Mouse (Mus musculus): ENCODE results near the gene Gm20388.

The Gm20388 gene

DNA sequence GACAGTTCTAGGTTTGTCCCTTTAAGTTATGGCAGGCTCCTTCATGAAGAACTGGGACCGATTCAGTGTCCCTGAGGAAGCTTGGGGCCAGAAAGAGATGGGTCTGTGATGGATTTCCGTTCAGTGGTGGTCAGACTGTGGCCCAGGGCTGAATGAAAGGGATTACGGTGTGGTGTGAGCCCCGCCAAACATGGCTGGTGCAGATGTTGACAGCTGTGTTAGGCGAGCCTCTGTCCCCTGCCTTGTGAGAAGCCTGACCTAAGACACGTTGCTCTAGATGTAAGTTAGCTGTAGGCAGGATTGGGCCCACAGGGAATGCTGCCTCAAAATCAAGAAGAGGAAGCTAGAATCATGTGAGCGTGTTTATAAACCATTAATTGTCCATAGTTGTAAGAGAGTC, 826.5 kb downstream of the Gm20388 start:
- intact Hi-C loops (cut with DNase I): loop anchor here (5.0 kb wide), 2 partner anchors 55 to 60 kb away; no protein-coding TSS in a partner anchor

DNA sequence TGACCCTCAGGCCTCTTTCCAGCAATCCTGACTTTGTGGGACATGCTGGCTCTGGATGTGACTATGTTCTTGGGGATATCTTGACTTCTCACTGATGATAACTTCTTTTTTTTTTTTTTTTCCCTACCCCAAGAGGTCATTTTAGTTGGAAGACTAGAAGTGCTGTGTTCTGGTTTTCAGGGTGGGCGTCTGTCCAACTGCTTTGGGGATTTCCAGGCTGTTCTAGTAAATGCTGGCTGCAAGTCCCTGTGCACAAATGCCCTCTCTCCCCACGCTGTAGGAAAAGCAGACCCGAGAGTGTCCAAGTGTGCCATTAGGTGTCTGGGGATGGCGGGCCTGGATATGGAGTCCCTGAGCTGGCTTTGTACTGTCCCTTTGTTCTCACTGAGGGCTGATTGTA, 828.1 kb downstream of the Gm20388 start:
- intact Hi-C loops (cut with DNase I): loop anchor here (5.0 kb wide), 2 partner anchors 56 to 59 kb away; no protein-coding TSS in a partner anchor

DNA sequence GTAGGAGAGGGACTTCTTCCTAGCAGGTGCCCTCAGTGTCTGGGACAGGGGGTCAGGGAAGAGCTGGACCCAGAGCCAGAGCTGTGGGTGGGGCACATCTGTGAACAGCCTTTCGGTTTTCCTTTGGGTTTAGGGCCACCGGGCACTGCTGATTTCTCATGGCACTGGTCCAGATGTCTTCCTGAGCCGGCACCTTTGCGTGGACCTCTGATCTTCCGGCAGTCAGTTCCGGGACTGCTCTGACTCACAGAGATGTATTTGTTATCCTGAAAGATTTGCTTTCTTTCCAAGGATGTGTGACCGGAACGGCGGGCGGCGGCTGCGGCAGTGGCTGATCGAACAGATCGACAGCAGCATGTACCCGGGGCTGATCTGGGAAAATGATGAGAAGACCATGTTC, 828.9 kb downstream of the Gm20388 start:
- intact Hi-C loops (cut with DNase I): loop anchor here (5.0 kb wide), 2 partner anchors 57 to 58 kb away; no protein-coding TSS in a partner anchor

DNA sequence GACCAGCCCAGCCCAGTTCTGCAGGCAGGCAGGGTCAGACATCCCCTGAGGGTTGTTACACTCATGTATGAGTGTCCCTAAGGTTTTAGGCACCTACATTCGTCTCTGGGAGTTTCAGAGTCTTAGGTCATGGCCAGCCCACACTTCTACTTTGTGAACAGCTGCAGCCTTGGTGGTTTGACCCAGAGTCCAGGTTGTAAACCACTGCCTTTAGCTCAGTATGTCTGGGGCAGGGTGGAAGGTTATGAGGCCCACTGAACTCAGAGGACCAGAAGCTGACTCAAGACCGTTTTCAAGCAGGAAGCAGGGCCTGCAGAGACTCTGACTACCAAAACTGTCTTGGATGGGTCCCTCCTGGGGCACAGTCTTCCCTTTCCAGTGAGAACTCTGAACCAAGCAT, 829.9 kb downstream of the Gm20388 start:
- intact Hi-C loops (cut with DNase I): no loop called here

DNA sequence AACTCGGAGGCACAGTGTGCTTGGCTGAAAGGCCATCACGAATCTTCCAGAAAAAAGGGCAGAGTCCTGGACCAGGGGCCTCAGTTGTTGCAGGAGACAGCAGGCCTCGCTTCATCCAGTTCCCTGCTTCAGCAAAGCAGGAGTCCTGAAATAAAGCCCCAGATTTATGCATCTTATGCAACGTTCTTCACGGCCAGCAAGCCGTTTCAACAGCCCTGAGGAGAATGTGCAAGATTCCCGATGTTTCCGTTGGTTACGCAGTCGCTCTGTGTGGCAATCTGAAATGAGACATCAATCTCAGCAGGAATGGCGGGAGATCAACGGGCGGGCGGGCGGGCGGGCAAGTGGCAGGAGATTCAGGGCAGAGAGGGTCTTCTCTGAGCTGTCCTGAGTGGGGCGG, 830.4 kb downstream of the Gm20388 start:
- intact Hi-C loops (cut with DNase I): no loop called here

DNA sequence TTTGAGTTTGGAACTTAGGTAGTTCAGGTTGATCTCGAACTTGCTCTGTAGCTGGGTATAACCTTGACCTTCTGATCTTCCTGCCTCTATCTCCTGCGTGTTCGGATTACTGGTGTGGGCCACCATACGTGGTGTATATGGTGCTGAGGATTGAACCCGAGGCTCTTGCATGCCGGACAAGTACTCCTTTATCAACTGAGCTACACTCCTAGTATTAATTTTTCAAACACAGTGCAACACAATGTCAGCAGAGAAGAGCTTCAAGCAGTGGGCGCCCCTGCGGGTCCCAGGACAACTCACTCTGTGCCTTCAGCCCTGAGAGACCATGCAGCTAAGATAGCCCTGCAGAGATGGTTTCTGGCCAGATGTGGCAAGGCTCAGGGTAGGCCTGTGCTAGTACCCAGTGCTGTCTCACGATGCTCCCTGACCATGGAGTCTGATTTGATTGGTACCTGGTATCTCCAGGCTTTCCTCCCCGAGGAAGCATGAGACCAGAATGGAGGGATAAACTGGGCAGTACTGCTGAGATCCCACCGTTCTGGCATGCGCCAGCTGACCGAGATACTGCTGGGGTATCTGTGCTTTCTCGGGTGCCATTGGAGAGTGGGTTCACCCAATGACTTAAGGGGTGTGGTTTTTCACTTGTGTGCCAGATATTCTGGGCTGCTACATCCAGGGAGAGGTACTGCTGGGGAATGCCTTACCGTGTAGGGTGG, 831.3 kb downstream of the Gm20388 start:
- intact Hi-C loops (cut with DNase I): no loop called here

DNA sequence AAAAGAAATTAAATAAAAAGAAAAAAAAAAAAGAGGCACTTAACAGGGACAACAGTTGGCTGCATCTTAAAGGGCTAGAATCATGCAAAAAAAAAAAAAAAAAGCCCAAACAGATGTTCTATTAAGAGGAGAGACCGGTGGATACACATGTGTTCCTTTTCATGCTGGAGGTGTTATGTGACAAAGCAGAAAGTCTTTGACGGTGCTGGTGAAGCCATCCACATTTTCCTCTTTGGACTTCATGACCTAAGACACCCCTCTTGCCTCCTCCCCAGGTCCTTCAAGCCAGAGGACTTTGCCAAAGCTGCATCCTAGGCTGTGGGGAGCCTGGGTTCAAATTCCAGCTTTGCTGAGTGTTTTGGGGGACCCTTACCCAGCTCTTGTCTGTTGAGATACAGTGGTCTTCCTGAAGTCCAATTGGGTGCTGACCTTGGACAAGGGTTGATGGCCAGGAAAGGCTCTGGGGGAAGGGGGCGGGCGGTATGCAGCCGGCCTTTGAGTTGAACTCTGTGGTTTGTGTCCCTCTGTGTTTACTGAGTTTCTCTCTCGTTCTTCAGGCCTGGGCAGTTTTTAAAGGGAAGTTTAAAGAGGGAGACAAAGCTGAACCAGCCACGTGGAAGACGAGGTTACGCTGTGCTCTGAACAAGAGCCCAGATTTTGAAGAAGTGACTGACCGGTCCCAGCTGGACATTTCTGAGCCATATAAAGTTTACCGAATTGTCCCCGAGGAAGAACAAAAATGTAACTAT, 832.7 kb downstream of the Gm20388 start:
- intact Hi-C loops (cut with DNase I): no loop called here

DNA sequence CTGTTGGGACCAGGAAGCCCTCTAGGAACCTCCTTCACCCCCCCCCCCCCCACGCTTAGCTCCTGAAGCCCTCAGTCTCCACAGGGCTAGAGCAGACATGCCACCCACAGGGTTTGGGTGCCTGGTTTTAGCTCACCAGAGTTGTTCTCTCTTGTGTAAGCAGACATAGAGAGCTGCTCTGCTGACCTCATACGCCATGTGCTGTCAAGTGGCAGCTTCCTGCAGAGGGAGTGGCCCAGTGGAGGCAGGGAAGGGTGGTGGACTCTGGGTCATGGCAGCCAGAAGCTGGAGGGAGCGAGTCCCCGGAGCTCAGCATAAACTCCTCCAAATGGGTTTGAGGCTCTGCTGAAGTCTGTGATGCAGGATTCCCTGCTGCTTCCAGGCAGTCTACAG, 833.3 kb downstream of the Gm20388 start:
- intact Hi-C loops (cut with DNase I): no loop called here

DNA sequence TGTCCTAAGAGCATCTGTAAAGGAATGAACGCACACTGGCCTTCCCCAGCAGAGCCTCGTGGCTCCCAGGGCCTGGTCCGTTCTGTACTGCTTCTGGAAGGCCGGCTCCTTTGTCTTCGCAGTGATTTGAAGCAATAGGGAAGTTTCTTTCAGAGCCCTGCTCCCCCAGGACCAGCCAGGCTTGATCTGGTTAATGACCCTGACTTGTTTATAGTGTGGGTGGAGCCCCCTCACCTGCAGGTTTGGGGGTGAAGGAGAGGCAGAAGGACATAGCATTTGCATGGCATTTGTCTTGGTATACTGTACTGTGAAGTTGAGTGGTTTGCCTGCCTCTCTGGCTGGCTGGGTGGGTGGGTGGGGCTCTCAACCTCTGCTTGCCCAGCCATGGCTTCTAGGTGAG, 833.8 kb downstream of the Gm20388 start:
- intact Hi-C loops (cut with DNase I): no loop called here

DNA sequence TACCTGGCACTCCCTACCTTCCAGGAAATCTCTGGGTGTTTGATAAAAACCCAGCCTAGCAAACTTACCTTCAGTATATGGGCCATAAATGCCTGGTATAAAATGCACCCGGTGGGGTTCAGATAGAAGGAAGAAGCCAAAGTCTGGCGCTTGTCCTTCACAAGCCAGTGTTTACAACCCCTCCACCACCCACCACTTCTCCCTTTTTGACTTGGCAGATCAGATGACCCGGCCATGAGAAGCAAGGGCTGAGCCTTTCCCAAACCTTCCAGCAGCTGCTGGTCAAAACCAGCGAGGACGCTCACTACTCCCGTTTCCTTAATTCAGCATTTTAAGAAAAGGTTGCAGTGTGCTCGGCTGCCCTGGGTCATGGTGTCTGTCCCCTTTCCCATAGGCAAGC, 834.6 kb downstream of the Gm20388 start:
- intact Hi-C loops (cut with DNase I): no loop called here

DNA sequence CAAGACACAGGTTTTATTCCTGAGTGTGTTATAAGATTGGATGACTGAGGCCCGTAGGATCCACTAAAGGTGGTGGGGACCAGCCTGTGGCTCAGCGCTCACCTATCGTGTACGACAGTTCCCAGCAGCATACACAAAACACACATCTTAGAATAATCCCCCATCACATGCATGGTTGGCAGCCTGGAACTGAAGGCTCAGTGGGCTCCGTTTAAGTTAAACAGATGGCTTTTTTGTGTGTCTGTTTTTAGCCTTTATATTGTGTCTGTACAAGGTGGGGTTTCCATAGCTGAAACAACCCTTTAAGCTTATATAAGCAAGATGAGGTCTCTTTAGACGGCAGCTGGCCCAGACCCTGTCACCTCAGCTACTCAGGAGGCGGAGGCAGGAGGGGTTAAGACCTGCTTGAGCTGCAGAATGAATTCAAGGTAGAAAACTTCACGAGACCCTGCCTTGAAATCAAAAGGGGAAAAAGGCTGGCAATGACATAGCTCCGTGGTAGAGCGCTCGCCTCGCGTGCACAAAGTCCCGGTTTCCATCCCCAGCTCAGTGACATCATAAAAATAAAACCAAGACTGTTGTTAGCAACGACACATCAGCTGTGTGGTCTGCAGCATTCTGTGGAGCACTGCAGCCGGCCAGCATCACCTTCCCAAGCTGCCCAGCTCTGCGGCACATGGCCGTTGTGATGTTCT, 835.5 kb downstream of the Gm20388 start:
- intact Hi-C loops (cut with DNase I): no loop called here

DNA sequence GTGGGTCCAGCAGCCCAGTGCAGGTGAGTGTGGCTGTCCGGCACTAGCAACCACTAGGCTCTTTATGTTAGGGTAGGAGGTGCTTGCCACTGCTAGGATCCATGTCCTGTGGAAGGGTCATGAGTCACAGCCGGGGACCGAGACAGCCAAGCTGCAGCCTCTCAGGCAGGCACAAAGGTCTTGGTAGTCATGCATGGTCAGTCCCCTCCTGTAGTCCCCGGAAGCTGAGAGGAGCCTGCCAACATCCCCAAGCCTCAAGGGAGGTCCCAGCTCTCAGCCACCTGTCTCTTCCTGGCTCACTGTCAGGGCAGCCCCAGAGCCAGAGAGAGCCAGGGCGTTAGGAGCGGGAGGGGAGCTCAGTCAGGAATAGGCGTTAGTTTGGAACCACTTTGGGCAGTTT, 836.6 kb downstream of the Gm20388 start:
- intact Hi-C loops (cut with DNase I): no loop called here

DNA sequence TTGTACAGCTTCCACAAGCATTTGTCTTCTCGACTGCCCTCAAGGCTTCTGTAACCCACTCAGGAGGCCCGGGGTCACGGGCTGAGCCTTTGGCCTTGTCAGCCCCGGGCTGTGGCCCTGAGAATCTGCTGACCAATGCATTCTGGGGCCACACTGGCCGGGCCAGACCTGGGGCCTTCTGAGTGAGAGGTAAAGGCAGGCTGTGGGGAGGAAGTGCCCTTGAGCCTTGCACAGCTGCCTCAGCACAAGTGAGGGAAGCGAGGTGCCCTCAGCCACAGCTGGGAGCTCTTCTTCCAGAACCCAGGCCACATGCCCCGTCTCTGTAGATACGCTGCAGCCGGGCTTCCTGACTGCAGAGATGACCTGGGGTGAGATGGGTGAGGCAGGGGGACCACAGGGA, 840.0 kb downstream of the Gm20388 start:
- intact Hi-C loops (cut with DNase I): loop anchor here (5.0 kb wide), 1 partner anchor 47 kb away; no protein-coding TSS in a partner anchor

DNA sequence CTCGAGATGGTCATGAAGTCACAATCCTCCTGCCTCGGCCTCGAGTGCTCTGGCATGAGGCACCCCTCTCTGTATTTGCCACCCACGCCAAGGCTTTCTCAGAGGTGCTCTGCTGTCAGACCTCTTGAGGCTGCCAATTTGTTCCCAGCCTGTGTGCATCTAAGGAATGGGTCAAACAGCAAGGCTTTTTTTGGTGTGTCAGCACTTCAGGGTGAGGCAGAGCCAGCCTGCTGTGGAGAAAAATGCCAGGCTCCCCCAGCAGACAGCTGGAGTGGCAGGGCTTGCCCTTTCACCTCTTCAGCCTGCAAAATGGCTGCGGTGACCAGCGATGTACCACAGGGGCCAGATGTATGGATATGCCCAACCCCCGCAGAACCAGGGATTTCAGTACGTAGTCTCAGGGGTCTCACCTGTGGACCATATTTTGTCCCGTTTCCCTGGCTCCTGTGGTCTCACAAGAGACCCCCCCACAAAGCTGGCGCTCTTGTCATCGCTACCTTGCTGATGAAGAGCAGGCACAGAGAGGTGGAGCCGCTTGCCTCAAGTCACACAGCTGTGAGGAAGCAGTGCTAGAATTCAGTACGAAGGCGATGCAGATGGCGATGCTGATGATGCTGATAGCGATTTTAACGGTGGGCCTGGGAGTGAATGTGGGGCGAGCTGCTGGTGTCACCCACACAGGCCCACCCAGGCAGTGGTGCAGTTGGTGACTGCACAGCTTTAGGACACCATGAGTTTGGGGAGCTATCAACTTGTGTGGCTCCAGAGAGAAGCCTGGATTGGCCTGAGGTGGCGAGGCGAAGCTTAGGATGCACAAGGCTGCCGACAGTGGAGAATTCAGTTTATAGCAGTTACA, 840.8 kb downstream of the Gm20388 start:
- intact Hi-C loops (cut with DNase I): loop anchor here (5.0 kb wide), 1 partner anchor 46 kb away; no protein-coding TSS in a partner anchor

DNA sequence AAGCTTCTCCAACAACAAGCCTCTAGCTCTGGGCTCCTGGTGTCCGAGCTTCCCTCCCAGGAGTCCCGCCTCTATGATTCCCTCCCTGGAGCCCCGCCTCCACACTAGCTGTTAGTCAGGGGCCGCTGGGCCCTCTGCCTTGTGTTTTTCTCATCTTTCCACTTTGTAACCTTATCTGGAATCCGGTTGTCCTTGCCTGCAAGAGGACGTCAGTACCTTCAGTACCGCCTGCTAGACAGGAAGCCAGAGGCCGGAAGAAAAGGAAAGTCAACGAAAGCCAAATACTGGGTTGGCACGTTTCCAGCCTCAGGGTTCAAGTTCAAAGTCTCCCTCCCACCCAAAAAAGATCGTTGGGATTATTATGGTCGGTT, 841.4 kb downstream of the Gm20388 start:
- intact Hi-C loops (cut with DNase I): loop anchor here (5.0 kb wide), 1 partner anchor 45 kb away; no protein-coding TSS in a partner anchor

DNA sequence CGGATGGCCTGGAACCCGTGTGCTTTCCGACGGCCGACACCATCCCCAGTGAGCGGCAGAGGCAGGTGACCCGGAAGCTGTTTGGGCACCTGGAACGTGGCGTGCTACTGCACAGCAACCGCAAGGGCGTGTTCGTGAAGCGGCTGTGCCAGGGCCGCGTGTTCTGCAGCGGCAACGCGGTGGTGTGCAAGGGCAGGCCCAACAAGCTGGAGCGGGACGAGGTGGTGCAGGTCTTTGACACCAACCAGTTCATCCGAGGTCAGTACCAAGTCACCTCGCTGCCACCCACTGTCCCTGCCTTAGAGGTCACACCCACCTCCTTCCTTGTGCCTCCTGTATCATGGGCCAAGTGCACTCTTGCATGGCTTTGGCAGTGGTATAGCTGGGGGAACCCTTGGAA, 842.8 kb downstream of the Gm20388 start:
- intact Hi-C loops (cut with DNase I): loop anchor here (5.0 kb wide), 1 partner anchor 44 kb away; no protein-coding TSS in a partner anchor

DNA sequence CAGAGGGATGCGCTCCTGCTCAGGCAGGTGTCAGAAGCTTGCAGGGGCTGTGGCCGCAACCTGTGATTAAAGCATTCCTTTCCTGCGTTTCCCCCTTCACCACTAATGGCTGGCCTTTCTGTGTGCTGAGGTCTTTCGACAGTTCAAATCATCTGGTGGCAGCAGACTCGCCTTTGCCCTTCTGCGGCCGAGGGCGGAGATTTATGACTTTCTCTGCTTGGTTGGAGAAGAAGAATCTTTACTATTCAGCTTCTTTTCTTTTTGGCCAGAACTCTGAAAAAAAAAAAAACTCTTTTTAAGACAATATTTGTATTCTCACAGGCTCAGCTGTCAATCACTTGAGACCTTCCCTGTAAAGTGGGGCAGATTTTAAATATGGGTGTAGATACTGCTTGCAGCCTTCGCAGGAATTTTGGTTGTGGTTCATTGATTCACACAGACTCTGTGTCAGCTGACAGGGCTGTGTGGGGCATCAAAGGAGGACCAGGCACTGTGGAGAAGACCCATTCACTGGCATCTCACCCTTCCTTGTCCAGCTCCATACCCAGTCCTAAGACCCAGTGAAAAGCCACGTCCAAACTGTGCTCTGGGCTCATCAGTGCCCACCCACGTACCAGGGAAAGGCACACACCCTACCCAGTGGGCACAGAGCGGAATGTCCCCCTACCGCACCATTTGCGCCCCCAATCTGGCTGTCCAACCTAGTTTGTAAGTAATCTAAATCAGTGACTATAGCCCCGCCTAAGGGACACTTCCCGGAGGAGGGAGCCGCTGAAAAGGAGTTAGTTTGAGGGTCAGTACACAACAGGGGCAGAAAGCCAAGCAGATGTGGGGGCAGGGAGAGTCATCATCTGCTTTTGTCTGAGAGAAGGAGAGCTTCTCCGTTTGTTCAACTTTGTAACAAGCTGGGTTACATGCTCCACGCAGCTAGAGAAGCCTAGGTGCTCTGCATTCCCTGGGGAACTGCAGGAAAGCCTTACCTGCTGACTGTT, 845.0 kb downstream of the Gm20388 start:
- intact Hi-C loops (cut with DNase I): no loop called here

DNA sequence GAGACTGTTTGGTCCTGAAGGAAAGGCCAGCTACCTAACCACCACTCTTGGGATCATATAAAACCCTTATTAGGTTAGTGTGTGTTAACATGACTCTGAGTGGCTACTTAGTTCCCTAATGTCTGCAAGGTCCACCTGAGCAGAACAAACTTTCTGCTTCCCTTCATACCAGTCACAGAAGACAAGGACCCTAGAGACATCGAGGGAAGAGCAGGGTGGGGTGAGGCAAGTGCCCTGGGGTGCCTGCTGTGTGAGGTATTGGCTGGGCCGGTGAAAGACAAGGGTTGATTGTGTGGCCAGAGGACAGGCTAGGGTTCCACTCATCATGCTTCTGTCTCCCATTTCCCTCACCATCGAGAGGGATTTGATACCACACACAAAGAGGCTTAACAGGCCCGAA, 847.4 kb downstream of the Gm20388 start:
- intact Hi-C loops (cut with DNase I): no loop called here

DNA sequence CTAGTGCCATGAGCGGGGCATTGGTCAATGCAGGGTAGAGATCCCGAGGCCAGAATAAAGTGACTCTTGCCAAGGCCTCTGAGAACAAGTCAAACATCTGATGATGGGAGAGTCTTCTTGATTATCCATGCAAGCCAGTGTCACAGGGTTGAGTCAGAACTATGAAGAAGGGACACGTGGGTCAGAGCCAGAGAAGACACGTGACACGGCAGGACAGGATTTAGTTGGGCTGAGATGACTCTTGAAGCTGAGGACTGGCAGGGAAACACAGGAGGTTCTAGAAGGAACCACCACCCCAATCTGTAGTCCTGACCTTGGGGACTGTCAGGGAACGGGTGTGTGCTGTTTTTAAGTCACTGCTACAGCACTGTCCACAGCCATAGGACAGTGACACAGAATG, 849.2 kb downstream of the Gm20388 start:
- intact Hi-C loops (cut with DNase I): no loop called here

Data from adrenal gland (tissue).